Mouse (Mus musculus) telencephalon, adult 2 months (tissue): ENCODE measurements around the gene Pigc.

Experiments
- DNase-seq: peaks from one replicate; pipeline ENCODE4 v3.0.0-alpha.2; 2011; ENCODE audit warnings: low read depth, low spot score

The Pigc gene

GRCm38 (mm10) chr1:162008631-162009067, 39.7 kb downstream of the Pigc start:
- DNase-seq: no peak

- DNase-seq: no peak
These were observed 40.1 kb downstream of the Pigc start for GRCm38 (mm10) chr1:162009086-162009485.

- no peak for DNase-seq
These were observed 42.7 kb downstream of the Pigc start for GRCm38 (mm10) chr1:162011523-162012245.

GRCm38 (mm10) chr1:162013561-162013960, 44.6 kb downstream of the Pigc start:
- no peak for DNase-seq

GRCm38 (mm10) chr1:162015247-162015862, 46.4 kb downstream of the Pigc start:
- no peak for DNase-seq

- no peak for DNase-seq
These were observed 48.0 kb downstream of the Pigc start for GRCm38 (mm10) chr1:162016982-162017381.

GRCm38 (mm10) chr1:162017975-162018600, 49.1 kb downstream of the Pigc start:
- no peak for DNase-seq

GRCm38 (mm10) chr1:162018601-162018977, 49.6 kb downstream of the Pigc start:
- no peak for DNase-seq

GRCm38 (mm10) chr1:162020303-162020731, 51.3 kb downstream of the Pigc start:
- no peak for DNase-seq

- no peak for DNase-seq
These were observed 51.8 kb downstream of the Pigc start for GRCm38 (mm10) chr1:162020766-162021165.
